Mouse (Mus musculus): ENCODE results near the gene Agk.

The Agk gene

GRCm38 (mm10) chr6:40413565-40413964, 88.6 kb downstream of the Agk start:
- DNase-seq, result no peak

GRCm38 (mm10) chr6:40415799-40416198, 90.8 kb downstream of the Agk start:
- no peak for DNase-seq

GRCm38 (mm10) chr6:40418386-40418785, 93.4 kb downstream of the Agk start:
- no peak for DNase-seq

DNA sequence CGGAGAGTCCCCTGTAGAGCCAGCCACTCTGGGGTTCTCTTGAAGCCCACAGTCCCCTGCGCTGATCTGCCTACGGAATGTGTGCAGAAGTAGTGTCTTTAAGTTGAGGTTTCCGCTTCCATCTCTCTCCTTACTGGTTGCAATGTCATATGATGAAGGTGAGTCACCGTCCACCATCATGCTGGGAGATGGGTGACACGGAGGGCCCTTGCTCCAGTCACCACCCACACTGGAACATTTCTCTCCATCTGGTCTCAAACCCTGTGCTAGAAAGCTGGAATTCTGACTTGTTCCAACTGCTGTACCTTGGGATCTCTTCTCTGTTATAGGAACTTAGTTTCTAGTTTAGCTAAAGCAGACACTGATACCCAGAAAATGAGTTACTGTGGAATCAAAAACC, 96.1 kb downstream of the Agk start:
- DNase-seq, result no peak

DNA sequence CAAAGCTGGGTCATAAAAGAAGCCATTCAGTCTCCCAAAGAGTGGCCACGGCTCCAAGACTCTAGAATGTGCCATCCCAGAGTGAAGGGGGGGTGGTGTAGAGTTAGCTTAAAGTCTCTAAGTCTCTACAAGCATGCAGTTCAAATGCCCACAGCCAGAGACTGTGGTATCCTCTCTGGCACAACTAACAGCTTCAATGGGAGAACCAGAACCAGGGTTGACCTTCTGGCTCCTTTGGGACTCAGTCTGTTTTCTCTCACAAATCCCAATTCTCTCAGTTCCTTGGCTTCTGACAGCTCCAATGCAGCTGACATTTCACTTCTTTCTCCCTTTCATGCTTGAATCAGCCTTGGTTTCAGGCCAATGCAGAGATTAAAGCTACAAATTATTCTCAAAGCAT, 98.0 kb downstream of the Agk start:
- no peak for DNase-seq

DNA sequence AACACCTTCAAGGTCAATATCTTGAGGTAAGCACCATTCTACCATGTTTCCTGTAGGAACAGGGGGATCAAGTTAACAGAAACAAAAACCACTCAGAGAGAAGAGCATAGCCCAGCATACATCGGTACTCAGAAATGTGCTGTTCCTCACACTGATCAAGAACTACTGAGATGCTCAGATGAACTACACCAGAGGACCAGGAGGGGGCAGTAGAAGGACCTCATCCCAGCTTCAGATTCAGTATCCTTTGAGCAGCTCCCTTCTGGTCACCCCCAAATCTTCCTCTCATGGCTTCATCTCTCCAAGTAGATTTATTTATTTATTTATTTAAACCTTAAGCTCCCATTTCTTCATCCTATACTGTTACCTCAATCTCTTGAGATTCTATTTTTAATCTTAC, 98.8 kb downstream of the Agk start:
- peak; percentile 45 for DNase-seq

DNA sequence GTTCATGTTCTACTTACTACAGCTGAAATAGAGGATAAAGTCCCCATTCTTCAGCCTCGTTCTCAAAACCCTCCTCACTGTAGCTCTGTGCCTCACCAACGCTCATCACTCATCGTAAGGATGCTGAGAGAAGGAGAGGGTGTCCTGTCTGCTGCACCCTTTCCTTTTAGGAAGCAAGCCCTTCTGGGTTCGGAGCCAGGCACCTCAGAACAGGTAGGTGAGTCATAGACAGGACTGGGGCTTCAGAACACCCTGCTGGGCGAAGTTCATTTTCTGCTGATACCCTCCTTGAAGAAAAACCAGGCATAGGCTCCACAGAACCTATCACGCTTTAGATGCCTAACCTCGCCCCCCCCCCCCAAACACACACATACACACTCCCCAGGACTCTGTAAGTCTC, 102.5 kb downstream of the Agk start:
- DNase-seq, result no peak

DNA sequence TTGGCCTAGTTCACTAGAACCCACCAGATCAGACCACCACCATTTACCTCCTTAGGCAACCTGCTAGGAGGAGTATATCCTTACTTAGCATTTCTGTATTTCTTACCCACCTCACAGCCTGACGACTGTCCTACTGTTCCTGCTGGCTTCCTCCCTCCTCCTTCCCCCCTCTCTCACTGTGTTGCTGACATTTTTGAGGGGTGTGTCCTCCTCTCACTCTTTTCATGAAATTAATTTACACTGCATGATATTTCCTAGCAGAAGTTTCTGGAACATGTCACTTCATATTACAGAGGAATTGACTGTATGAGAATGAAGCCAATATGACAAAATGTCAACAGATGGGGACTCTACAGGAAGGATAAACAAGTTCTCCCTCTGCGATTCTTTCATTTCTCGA, 103.7 kb downstream of the Agk start:
- DNase-seq, result no peak

DNA sequence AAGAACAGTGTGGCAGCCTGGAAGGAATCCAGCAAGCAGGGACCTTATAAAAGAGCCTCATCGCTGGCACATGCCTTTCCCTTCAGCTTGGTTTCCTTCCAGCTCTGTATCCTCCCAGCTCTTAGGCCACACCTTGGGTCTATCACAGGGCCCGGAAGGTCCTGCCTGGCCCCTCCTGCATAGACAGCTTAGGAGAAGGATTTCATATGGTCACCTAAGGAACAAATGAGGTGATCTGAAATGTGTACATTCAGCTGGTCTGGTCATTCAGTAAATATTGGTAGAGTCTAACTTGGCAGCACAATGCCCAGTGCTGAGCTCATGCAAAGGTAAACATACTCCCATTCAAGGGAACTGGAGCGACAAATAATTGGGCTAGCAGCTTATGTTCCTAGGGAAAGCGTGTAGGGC, 104.6 kb downstream of the Agk start:
- DNase-seq, result no peak

- DNase-seq, result no peak
Measured at GRCm38 (mm10) chr6:40430251-40430650, 105.3 kb downstream of the Agk start.

- no peak for DNase-seq
Measured at GRCm38 (mm10) chr6:40430878-40431277, 105.9 kb downstream of the Agk start.

DNA sequence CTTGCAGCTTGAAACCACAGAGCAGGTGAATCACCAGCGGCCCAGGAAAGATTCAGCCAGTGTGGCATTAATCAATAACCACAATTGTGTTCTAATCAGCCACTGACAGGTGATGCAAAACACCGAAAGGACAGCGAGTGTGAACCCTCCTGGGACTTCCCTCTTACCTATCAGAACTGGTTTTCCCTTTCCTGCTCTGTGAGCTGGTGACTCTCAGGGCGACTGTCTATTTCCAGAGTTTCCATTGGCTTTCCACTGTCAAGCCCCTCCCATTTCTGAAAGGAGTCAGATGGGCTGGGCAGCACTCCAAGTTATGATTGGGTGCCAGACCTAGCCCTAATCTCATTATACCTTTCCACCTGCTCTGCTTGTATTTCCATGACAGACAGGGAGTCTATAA, 106.4 kb downstream of the Agk start:
- DNase-seq, result no peak

- no peak for DNase-seq
Measured at GRCm38 (mm10) chr6:40431812-40432211, 106.8 kb downstream of the Agk start.

- DNase-seq, result no peak
Measured at GRCm38 (mm10) chr6:40432346-40433275, 107.6 kb downstream of the Agk start.

- DNase-seq, result no peak
Measured at GRCm38 (mm10) chr6:40434697-40435096, 109.7 kb downstream of the Agk start.

DNA sequence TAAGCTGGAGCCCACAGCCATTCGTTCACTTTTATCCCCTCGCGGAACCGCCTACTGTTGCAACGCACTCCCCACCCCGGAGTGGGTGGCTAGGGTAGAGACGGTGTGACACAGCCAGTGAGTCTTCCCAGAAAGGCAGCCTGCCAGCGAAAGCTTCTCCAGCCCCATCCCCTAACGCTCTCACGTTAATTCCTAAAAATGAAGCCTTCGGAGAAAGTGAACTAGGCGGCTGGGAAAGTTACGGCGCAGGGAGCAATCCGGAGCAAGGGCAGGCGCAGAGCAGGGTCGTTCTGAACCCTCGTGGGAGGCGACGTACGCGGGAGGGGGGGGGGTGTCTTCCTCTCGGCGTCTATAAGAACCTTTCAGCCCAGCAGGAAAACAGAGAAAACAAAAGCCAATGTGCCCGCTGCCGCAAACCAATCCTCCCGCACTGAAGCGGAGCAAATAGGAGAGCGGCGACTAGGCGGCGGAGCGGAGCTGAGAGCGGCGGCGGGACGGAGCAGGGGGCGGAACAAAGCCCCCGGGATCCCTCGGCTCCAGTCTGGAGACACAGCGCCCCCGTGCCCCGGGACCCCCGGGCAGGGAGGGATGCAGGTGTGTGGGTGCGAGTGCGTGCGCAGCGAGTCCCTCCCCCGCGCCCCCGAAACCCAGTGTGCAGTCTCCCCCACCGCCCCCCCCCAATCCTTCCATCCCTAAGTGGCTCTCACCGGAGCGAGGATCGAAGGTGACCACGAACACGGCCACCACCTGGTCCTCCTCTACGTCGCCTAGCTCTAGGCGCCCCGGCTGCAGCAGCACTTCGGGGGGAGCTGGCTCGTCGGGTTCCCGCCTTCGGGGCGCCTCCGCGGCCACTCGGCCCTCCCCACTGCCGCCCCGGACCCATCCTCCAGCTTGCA, 110.4 kb downstream of the Agk start:
- DNase-seq, result peak; percentile 75

GRCm38 (mm10) chr6:40436047-40436483, 111.1 kb downstream of the Agk start, which contains the start of gene E330009J07Rik:
TSS of gene E330009J07Rik (minus strand) at chr6:40436135.
- peak; percentile 89 for DNase-seq

- DNase-seq, result no peak
Measured at GRCm38 (mm10) chr6:40438936-40439335, 114.0 kb downstream of the Agk start, which contains the start of gene Wee2. TSS of gene Wee2 (plus strand) at chr6:40439088.

GRCm38 (mm10) chr6:40439731-40440130, 114.8 kb downstream of the Agk start:
- no peak for DNase-seq

- DNase-seq, result no peak
Measured at GRCm38 (mm10) chr6:40441276-40441675, 116.3 kb downstream of the Agk start.

GRCm38 (mm10) chr6:40441755-40442154, 116.8 kb downstream of the Agk start:
- DNase-seq, result no peak

- DNase-seq, result no peak
Measured at GRCm38 (mm10) chr6:40443281-40443928, 118.4 kb downstream of the Agk start.
